Mouse (Mus musculus) G1E (cell line): ENCODE measurements at regions not wholly inside any gene's neighbourhood (a gene's known extent, or its start where the extent isn't known, plus 50 kb on each side); places are given as distances from the start of the nearest gene placed in this dataset.
"Not testable (repeated sequence)": the region's sequence is repeated elsewhere in the genome, so short reads cannot be mapped to it uniquely, and the experiment has no call there.

Source experiments
- CTCF ChIP-seq: IDR thresholded peaks from 2 replicates; pipeline ENCODE4 v1.5.1; 2012; ENCODE audit warnings: low read depth, low read length, inconsistent platforms, mixed read lengths
- GATA1 ChIP-seq: IDR thresholded peaks from 2 replicates; pipeline ENCODE4 v1.6.1; 2012; ENCODE audit warnings: borderline replicate concordance, low read length, inconsistent platforms, mixed read lengths

DNA sequence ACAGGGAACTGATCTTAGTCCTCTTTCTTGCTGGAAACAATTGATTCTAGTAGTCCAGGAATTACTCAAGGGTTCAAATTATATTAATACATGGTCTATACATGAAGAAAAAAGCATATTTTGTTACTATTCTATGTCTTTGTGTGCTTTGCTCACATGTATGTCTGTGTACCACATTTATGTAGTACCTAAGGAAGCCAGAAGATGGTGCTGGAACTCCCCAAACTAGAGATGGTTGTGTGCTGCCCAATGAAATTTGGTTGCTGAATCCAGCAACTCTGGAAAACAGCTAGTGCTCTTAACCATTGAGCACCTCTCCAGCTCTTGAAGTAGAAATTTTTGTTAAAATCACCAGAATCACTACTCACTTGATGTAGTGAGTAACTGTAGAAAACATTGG, 1402.5 kb upstream of the Tacstd2 start:
- not testable (repeated sequence) for TF ChIP-seq CTCF, GATA1
